Mouse (Mus musculus) neural tube, embryonic 13.5 days (tissue): ENCODE results near the gene Kncn. TPM values are rescaled to one million over a fixed set of nuclear protein-coding genes. Genes with fewer than 3 reads are reported as not detected.
A peak's percentile ranks its signal among the peaks of the same experiment; 100 is the strongest.

ENCODE experiments used
- ATAC-seq: fragments of 200-750 bp; cut with Nextera tagmentation; 2 replicates; pipeline ENCODE4 v1.8.0; 2017; ENCODE audit warnings: low read depth, mild to moderate bottlenecking, moderate TSS enrichment, moderate library complexity
- H3K27ac ChIP-seq: fragments of 300-500 bp; sonication (generic); replicated peaks from 2 replicates; pipeline ENCODE4 v1.5.1; 2015; ENCODE audit warnings: moderate library complexity, mild to moderate bottlenecking, inconsistent platforms
- H3K27me3 ChIP-seq: fragments of 300-500 bp; sonication (generic); 2 replicates; pipeline ENCODE4 v1.6.1; 2015; ENCODE audit warnings: mild to moderate bottlenecking, inconsistent platforms
- H3K36me3 ChIP-seq: fragments of 300-500 bp; sonication (generic); 2 replicates; pipeline ENCODE4 v1.6.1; 2015; ENCODE audit warnings: mild to moderate bottlenecking, inconsistent platforms
- H3K4me1 ChIP-seq: fragments of 300-500 bp; sonication (generic); replicated peaks from 2 replicates; pipeline ENCODE4 v1.6.1; 2015; ENCODE audit warnings: inconsistent platforms
- H3K4me2 ChIP-seq: fragments of 300-500 bp; sonication (generic); 2 replicates; pipeline ENCODE4 v1.6.1; 2015; ENCODE audit warnings: inconsistent platforms, mild to moderate bottlenecking, moderate library complexity
- H3K4me3 ChIP-seq: fragments of 300-500 bp; sonication (generic); 2 replicates; pipeline ENCODE4 v1.5.1; 2015; ENCODE audit warnings: mild to moderate bottlenecking, inconsistent platforms
- H3K9ac ChIP-seq: fragments of 300-500 bp; sonication (generic); 2 replicates; pipeline ENCODE4 v1.6.1; 2015; ENCODE audit warnings: moderate library complexity, mild to moderate bottlenecking, inconsistent platforms
- H3K9me3 ChIP-seq: fragments of 300-500 bp; sonication (generic); 2 replicates; pipeline ENCODE4 v1.6.1; 2016; ENCODE audit warnings: inconsistent platforms
- WGBS: fragments of 180-500 bp; shearing (Covaris S2); methylation state at CpG from one replicate; pipeline ENCODE4 v1.1.7; 2015; 5-methylcytosine and 5-hydroxymethylcytosine counted together
- polyA plus RNA-seq: library from polyadenylated mRNA; unstranded; fragments of >200 nt; fragmentation: Nextera tagmentation; extraction: Ambion mirVana; gene quantifications from 2 replicates; pipeline ENCODE4 v1.2.1, GENCODE M21; 2015

The Kncn gene
- polyA plus RNA-seq, 1 experiment from 2014 or later: 0.42 TPM

- Histone ChIP-seq H3K36me3 (no peaks in the 10 kb centered on the region), H3K4me3 (no peak overlapping the region), H3K4me2 (no peak overlapping the region), H3K9ac (no peak overlapping the region), H3K27ac (no peak overlapping the region), H3K9me3 (no peaks in the 10 kb centered on the region), H3K4me1 (peaks cover 49% of the 10 kb centered on the region), H3K27me3 (peaks cover 13% of the 10 kb centered on the region; the same call in 1 of the 2 replicates)
- no peak for ATAC-seq
- WGBS: 60% methylated on average over 4 of the region's 4 CpGs
Measured at GRCm38 (mm10) chr4:115882195-115882594, 2.0 kb upstream of the Kncn start.

- H3K9ac ChIP-seq: no peak overlapping the region
- no peaks in the 10 kb centered on the region for H3K9me3 ChIP-seq
- H3K27me3 ChIP-seq: peaks cover 35% of the 10 kb centered on the region
- no peak overlapping the region for H3K4me2 ChIP-seq
- H3K36me3 ChIP-seq: no peaks in the 10 kb centered on the region
- H3K27ac ChIP-seq: no peak overlapping the region
- no peak for ATAC-seq
- H3K4me3 ChIP-seq: no peak overlapping the region
- H3K4me1 ChIP-seq: peaks cover 31% of the 10 kb centered on the region
- WGBS: 85% methylated on average over 3 of the region's 3 CpGs
Measured at GRCm38 (mm10) chr4:115885846-115886245, 1.6 kb downstream of the Kncn start.

DNA sequence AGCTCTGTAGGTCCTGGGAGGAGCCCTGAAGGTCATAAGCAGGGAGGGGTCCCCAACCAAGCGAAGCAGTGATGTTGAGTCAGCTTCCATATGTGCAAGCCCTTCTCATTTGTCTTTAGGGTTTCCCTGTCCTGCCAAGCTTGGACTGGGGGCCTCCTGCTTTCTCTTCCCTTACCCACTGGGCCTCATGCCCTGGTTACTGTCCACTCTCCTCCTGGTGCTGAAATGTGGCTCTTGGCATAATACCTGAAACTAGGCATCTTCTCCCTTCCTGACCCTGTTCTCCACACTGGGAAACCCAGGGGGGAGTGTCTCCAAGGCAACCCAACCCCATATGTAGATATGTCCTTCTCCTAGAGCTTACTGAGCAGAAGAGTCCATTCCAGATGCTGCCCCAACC is 2.7 kb downstream of the Kncn start:
- Histone ChIP-seq H3K4me3 (no peak overlapping the region), H3K9ac (no peak overlapping the region), H3K27ac (no peak overlapping the region), H3K9me3 (no peaks in the 10 kb centered on the region), H3K4me1 (peaks cover 21% of the 10 kb centered on the region), H3K4me2 (no peak overlapping the region), H3K27me3 (peaks cover 45% of the 10 kb centered on the region), H3K36me3 (no peaks in the 10 kb centered on the region)
- no peak for ATAC-seq
- WGBS: 24% methylated on average over 1 of the region's 1 CpGs

DNA sequence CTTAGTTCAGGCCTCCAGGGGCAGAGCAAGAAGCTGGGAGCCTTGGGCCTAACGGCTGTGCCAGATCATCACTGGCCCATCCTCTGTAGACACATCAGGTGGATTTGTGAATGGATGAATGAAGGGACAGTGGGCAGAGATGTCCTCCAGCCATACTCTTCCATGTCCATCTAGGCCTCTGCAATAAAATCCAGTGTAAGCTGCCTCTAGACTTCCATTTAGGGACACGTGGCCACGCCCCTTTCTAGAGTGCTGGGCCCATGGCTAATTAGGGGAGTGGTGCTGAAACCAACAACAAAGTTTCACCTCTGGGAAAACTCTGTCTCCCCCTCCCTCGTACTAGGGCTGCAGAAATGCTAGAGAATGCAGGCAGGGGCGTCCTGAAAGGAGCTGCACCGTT is 5.9 kb downstream of the Kncn start:
- WGBS: 5% methylated on average over 6 of the region's 6 CpGs
- H3K27me3 ChIP-seq: peaks cover 61% of the 10 kb centered on the region
- peak overlapping the region; percentile 55 for H3K4me2 ChIP-seq
- H3K4me3 ChIP-seq: peak overlapping the region; percentile 33
- no peaks in the 10 kb centered on the region for H3K36me3 ChIP-seq
- no peaks in the 10 kb centered on the region for H3K9me3 ChIP-seq
- no peak for ATAC-seq
- H3K4me1 ChIP-seq: peaks cover 16% of the 10 kb centered on the region
- H3K27ac ChIP-seq: no peak overlapping the region
- H3K9ac ChIP-seq: peak overlapping the region; percentile 59

GRCm38 (mm10) chr4:115890553-115890952 is 6.4 kb downstream of the Kncn start, which contains the start of gene 6430628N08Rik:
6430628N08Rik (plus strand) TSS chr4:115890665.
- H3K9ac ChIP-seq: peak within 1 kb of the TSS; percentile 59
- peak within 1 kb of the TSS; percentile 33 for H3K4me3 ChIP-seq
- H3K27ac ChIP-seq: no peak within 1 kb of the TSS
- peak within 1 kb of the TSS; percentile 55 for H3K4me2 ChIP-seq
- no peaks in the 10 kb centered on the region for H3K9me3 ChIP-seq
- H3K36me3 ChIP-seq: no peaks in the 10 kb centered on the region
- ATAC-seq: no peak
- H3K4me1 ChIP-seq: peaks cover 16% of the 10 kb centered on the region
- peaks cover 66% of the 10 kb centered on the region for H3K27me3 ChIP-seq
- WGBS: 1% methylated on average over 31 of the region's 31 CpGs

DNA sequence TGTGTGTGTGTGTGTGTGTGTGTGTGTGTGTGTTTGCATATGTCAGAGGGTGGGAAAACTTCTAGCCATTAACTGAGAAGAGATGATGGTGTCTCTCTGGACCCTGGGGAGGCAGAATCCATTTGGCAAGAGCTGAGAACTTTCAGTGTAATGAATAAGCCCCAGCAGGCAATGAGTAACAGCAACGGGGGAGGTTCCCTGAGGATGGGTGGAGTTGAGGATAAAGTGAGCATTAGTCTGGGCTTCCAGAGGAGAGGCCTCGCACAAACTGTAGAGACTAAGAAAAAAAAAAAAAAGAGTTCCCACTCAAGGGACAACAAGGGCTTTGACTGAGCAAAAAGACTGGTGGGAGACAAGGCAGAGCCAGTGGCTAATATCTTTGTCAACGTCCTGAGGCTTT is 10.1 kb downstream of the Kncn start:
- ATAC-seq: no peak
- no peak overlapping the region for H3K4me2 ChIP-seq
- H3K9me3 ChIP-seq: no peaks in the 10 kb centered on the region
- no peaks in the 10 kb centered on the region for H3K36me3 ChIP-seq
- peaks cover 23% of the 10 kb centered on the region for H3K4me1 ChIP-seq
- H3K27me3 ChIP-seq: peaks cover 87% of the 10 kb centered on the region
- no peak overlapping the region for H3K4me3 ChIP-seq
- no peak overlapping the region for H3K9ac ChIP-seq
- 19% methylated on average over 3 of the region's 3 CpGs for WGBS
- no peak overlapping the region for H3K27ac ChIP-seq

DNA sequence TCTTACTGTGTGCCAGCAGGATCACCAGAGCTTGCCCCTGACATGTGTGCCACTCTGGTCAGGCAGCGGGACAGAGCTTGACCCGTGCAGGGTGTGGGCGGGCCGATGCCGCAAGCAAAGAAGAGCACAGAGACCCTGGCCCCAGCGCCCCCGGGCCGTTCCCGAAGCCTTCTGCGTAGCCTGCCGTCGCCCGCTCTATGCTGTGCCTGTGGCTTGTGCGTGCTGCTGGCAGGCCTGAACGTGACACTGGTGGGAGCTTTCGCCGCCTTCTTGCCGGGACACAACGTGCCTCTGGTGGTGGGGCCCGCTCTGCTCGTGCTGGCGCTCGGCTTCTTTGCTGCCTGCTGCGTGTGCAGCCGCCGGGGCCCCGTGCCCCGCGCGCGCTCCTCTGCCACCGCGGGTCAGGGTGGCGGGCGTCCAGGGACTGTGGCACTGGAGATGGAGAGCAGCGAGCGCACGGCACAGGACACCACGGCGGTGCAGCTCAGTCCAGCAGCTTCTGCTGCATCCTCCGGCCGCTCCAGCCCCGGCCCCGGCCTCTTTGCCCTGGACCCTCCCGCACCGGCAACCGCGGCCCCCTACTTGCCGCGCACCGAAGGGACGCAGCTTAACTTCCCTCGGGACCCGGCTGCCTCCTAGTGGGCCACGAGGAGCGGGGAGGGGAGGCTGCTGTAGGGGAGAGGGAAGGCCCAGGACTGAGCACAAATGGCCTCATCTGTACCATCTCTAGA is 13.9 kb downstream of the Kncn start:
- Histone ChIP-seq H3K9me3 (no peaks in the 10 kb centered on the region), H3K27me3 (peaks cover 88% of the 10 kb centered on the region), H3K36me3 (no peaks in the 10 kb centered on the region), H3K9ac (peak overlapping the region; percentile 69), H3K4me3 (peak overlapping the region; percentile 42), H3K4me2 (peak overlapping the region; percentile 82), H3K4me1 (peaks cover 13% of the 10 kb centered on the region), H3K27ac (no peak overlapping the region)
- WGBS: under 1% methylated on average over 56 of the region's 56 CpGs
- ATAC-seq: peak; percentile 54

GRCm38 (mm10) chr4:115902816-115903215 is 18.6 kb downstream of the Kncn start:
- no peak overlapping the region for H3K4me2 ChIP-seq
- H3K27ac ChIP-seq: no peak overlapping the region
- H3K9me3 ChIP-seq: no peaks in the 10 kb centered on the region
- H3K9ac ChIP-seq: no peak overlapping the region
- 16% methylated on average over 5 of the region's 5 CpGs for WGBS
- no peaks in the 10 kb centered on the region for H3K36me3 ChIP-seq
- peaks cover 36% of the 10 kb centered on the region for H3K4me1 ChIP-seq
- ATAC-seq: no peak
- no peak overlapping the region for H3K4me3 ChIP-seq
- H3K27me3 ChIP-seq: peaks cover 99% of the 10 kb centered on the region

DNA sequence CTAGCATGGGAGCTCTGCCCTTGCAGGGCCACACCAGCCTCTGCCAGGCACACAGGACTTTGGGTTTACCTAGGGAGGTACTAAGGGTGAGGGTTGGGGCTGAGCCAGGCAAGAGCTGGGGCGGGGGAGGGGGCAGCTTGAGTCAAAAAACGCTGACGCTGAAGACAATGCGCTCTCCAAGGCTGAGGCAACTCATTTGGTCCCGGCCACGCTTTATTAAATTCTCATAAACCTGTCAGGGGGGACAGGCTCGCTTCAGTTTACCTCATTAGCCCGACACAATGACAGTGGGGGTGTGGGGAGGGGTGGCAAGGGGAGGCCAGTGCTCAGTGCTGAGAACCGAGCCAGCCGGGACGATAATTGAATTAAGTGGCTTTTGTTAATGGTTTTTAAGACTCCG is 20.2 kb downstream of the Kncn start:
- Histone ChIP-seq H3K4me2 (no peak overlapping the region), H3K9ac (no peak overlapping the region)
- peak; percentile 91 for ATAC-seq

DNA sequence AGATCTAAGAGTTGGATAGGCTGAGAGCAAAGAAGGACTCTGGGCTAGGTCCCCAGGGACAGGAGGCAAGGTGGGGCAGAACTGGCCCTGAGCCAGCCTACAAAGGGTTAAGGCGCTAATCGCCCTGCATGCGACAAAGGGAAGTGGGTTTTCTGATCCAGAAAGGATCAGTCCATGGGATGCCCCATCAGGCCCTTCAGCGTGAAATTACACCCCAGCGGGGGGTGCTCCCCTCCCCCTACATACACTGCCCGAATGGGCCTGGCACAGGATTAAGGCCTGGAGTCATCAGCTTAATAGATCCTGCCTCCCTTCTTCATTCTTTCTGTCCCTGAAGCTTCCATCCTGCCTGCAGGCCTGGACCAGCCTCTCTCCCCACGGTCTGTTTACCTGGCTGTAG is 21.5 kb downstream of the Kncn start:
- Histone ChIP-seq H3K4me3 (no peak overlapping the region), H3K36me3 (no peaks in the 10 kb centered on the region), H3K4me2 (no peak overlapping the region), H3K27me3 (peaks cover 99% of the 10 kb centered on the region), H3K27ac (no peak overlapping the region), H3K9ac (no peak overlapping the region), H3K4me1 (peaks cover 27% of the 10 kb centered on the region), H3K9me3 (no peaks in the 10 kb centered on the region)
- WGBS: 2% methylated on average over 7 of the region's 7 CpGs
- ATAC-seq: peak; percentile 38; the same call in 1 of the 2 replicates

More for the DNA sequence above, 20.2 kb downstream of the Kncn start:
- Histone ChIP-seq H3K27ac (no peak overlapping the region), H3K4me3 (no peak overlapping the region), H3K27me3 (peaks cover 99% of the 10 kb centered on the region), H3K9me3 (no peaks in the 10 kb centered on the region), H3K4me1 (peaks cover 27% of the 10 kb centered on the region), H3K36me3 (no peaks in the 10 kb centered on the region)
- WGBS: 2% methylated on average over 12 of the region's 12 CpGs

DNA sequence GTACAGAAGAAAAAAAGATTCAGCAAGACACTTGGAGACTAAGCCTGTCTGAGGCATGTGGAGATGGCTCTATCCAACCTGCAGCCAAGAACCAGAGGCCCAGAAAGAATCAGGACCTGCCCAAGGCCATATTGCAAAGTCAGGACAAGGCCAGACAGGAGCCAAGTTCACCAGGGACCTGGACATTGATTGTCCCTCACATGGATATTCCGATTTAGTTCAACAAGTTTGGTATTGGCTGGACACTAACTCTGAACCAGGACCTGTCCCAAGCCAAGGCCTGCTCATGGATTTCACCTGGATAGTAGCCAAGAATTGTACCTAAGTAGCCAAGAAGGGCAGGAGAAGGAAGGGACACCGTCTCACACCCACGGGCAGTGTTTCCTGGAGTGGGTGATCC is 22.6 kb downstream of the Kncn start:
- Histone ChIP-seq H3K4me1 (peaks cover 27% of the 10 kb centered on the region), H3K9ac (no peak overlapping the region), H3K27ac (no peak overlapping the region), H3K27me3 (peaks cover 99% of the 10 kb centered on the region), H3K36me3 (no peaks in the 10 kb centered on the region), H3K9me3 (no peaks in the 10 kb centered on the region), H3K4me2 (no peak overlapping the region), H3K4me3 (no peak overlapping the region)
- ATAC-seq: no peak
- 91% methylated on average over 3 of the region's 3 CpGs for WGBS

GRCm38 (mm10) chr4:115907994-115908393 is 23.8 kb downstream of the Kncn start:
- Histone ChIP-seq H3K36me3 (no peaks in the 10 kb centered on the region), H3K9me3 (no peaks in the 10 kb centered on the region), H3K4me2 (no peak overlapping the region), H3K4me3 (no peak overlapping the region), H3K9ac (no peak overlapping the region), H3K27me3 (peaks cover 100% of the 10 kb centered on the region), H3K4me1 (peaks cover 27% of the 10 kb centered on the region), H3K27ac (no peak overlapping the region)
- 87% methylated on average over 1 of the region's 1 CpGs for WGBS
- ATAC-seq: no peak

DNA sequence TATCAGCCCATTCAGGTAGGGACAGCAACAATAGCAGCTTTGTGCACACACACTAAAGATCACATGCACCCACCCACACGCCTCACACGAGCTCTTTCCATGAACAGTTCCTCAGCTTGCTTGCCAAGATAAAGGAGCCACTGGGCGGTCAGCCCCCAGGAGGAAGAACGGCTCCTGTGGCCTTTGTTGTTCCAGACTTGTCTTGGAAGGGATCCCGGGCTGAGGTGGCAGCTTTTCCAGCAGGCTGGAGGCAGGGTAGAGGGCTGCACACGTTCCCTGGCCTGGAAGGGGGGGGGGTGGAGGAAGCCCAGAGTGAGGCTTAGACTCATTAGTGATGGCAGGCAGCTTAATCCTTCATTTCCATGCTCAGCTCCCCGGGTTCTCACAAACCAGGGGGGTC is 24.4 kb downstream of the Kncn start:
- Histone ChIP-seq H3K9ac (no peak overlapping the region), H3K27me3 (peaks cover 100% of the 10 kb centered on the region), H3K4me1 (peaks cover 27% of the 10 kb centered on the region), H3K9me3 (no peaks in the 10 kb centered on the region), H3K4me2 (no peak overlapping the region), H3K36me3 (no peaks in the 10 kb centered on the region), H3K4me3 (no peak overlapping the region), H3K27ac (no peak overlapping the region)
- 18% methylated on average over 7 of the region's 7 CpGs for WGBS
- no peak for ATAC-seq
